Mouse (Mus musculus) ES-Bruce4 (cell line): ENCODE results near the gene Glis1. TPM values are rescaled to one million over a fixed set of nuclear protein-coding genes. Genes with fewer than 3 reads are reported as not detected.

Source experiments
- H3K27ac ChIP-seq: 2 replicates; pipeline ENCODE4 v1.5.1; 2012; ENCODE audit warnings: low read length, inconsistent platforms; ENCODE audit not compliant: insufficient read depth
- H3K27me3 ChIP-seq: 2 replicates; pipeline ENCODE4 v1.6.1; 2012; ENCODE audit warnings: mild to moderate bottlenecking, low read length, inconsistent platforms; ENCODE audit not compliant: control insufficient read depth, poor library complexity, insufficient read depth, severe bottlenecking
- H3K36me3 ChIP-seq: 2 replicates; pipeline ENCODE4 v1.6.1; 2012; ENCODE audit warnings: inconsistent platforms, mild to moderate bottlenecking, low read length, moderate library complexity; ENCODE audit not compliant: control insufficient read depth, poor library complexity, insufficient read depth, severe bottlenecking
- H3K4me1 ChIP-seq: one replicate; pipeline ENCODE4 v1.8.1; 2011; ENCODE audit warnings: low read length; ENCODE audit not compliant: control insufficient read depth, insufficient read depth
- H3K4me3 ChIP-seq: 2 replicates; pipeline ENCODE4 v1.5.1; 2011; ENCODE audit warnings: low read depth, mild to moderate bottlenecking, low read length
- H3K9ac ChIP-seq: 2 replicates; pipeline ENCODE4 v1.6.1; 2012; ENCODE audit warnings: low read depth, mild to moderate bottlenecking, inconsistent platforms; ENCODE audit not compliant: poor library complexity, severe bottlenecking
- H3K9me3 ChIP-seq: replicated peaks from 2 replicates; pipeline ENCODE4 v1.6.1; 2012; ENCODE audit warnings: mild to moderate bottlenecking, low read length, inconsistent platforms; ENCODE audit not compliant: control insufficient read depth, poor library complexity, insufficient read depth, severe bottlenecking
- CTCF ChIP-seq: IDR thresholded peaks from one replicate; pipeline ENCODE4 v1.8.1; 2011; ENCODE audit warnings: low read depth, low read length
- EP300 ChIP-seq: IDR thresholded peaks from 2 replicates; pipeline ENCODE4 v1.6.1; 2011; ENCODE audit warnings: low read depth, low read length; ENCODE audit not compliant: insufficient read depth
- POLR2A ChIP-seq: IDR thresholded peaks from one replicate; pipeline ENCODE4 v1.8.1; 2011; ENCODE audit warnings: low read length; ENCODE audit not compliant: insufficient read depth
- polyA plus RNA-seq: library from polyadenylated mRNA; stranded (reverse); fragments of >200 nt; gene quantifications from 2 replicates; pipeline ENCODE4 v1.2.4, GENCODE M21; 2011; ENCODE audit warnings: low read depth; ENCODE audit not compliant: missing spikeins, insufficient read depth, insufficient read length

Gene Glis1
- polyA plus RNA-seq, 1 experiment: 0.28 TPM

DNA sequence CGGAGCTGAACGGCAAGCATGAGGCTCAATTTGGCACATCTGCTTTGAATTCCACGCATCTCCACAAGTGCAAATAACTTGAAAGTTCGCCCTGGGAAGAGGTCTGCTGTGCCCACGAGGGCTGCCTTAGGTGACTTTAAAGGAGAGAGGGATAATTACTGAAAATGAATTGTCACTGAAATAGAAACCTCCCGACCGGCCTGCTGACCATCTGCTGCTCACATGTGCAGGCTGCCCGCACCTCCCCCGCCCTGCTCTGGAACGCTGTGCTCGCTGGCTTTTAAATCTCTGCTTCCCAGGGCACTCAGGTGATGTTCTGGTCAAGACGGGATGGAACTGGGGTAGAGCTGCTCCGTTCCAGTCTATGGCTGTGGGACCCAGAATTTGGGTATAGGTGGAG is 103.7 kb downstream of the Glis1 start:
- TF ChIP-seq POLR2A: no peak
- no peak for TF ChIP-seq EP300
- no peak overlapping the region for H3K4me3 ChIP-seq
- H3K27ac ChIP-seq: no peak overlapping the region
- H3K4me1 ChIP-seq: no peaks in the 10 kb centered on the region
- no peaks in the 10 kb centered on the region for H3K36me3 ChIP-seq
- H3K9ac ChIP-seq: no peak overlapping the region
- no peaks in the 10 kb centered on the region for H3K27me3 ChIP-seq
- H3K9me3 ChIP-seq: no peaks in the 10 kb centered on the region

DNA sequence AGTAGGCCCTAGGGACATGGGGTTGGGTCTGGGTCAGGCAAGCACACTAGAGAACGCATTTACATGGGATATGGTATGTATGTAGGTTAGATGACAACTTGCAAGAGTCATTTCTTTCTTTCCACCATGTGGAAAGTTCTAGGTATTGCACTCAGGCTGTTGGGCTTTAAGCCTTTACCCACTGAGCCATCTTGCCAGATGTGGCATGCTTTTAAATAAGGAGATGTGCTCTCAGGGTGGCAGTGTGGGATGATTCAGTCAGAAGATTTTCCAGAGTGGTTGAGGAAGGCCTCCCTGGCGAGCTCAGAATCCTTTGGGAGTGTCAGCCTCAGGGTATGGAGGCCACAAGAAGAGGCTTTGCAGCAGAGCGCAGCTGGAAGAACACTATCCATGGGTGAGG is 104.2 kb downstream of the Glis1 start:
- H3K9ac ChIP-seq: no peak overlapping the region
- H3K9me3 ChIP-seq: no peaks in the 10 kb centered on the region
- H3K4me1 ChIP-seq: no peaks in the 10 kb centered on the region
- no peaks in the 10 kb centered on the region for H3K36me3 ChIP-seq
- no peaks in the 10 kb centered on the region for H3K27me3 ChIP-seq
- TF ChIP-seq POLR2A (no peak), EP300 (no peak), CTCF (no peak)
- no peak overlapping the region for H3K27ac ChIP-seq
- no peak overlapping the region for H3K4me3 ChIP-seq

DNA sequence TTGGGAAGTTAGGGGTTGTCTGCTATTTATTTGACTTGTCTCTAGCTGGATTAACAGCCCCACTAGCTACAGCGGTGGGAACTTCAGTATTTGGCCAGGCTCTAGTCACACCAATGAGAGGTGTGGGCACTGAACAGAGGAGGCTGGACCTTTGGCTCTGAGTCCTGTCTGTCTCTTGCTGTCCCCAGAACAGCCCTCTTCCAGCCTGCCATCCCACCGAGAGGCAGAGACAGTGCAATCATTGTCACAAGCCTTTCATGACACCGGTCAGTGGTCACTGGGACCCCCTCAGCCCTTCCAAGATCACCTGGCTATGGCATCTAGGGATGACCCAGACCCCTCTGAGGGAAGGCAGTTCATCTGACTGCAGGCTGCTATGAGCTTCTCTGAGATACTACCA is 104.6 kb downstream of the Glis1 start:
- TF ChIP-seq EP300 (no peak), POLR2A (no peak), CTCF (no peak)
- no peaks in the 10 kb centered on the region for H3K36me3 ChIP-seq
- H3K27me3 ChIP-seq: no peaks in the 10 kb centered on the region
- H3K9ac ChIP-seq: no peak overlapping the region
- H3K4me3 ChIP-seq: no peak overlapping the region
- H3K27ac ChIP-seq: no peak overlapping the region
- no peaks in the 10 kb centered on the region for H3K4me1 ChIP-seq
- no peaks in the 10 kb centered on the region for H3K9me3 ChIP-seq

DNA sequence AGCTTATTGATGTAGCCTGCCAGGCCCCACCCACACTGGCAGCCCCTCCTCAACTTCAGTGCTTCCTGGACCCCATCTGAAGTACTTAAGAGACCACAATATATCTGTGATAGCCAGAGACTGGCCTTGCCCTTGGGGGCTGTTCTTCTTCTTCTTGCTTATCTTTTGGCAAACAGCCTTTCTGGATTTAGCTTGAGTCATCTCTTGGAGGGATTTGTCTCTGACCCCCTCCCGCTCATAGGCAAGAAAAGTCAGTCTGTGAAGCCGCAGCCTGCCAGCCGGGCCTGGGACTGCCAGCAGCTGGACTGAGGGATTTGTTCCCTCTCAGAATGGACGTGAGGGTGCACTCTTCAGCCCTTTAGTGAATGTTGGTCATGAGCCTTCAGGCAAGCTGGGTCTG is 107.4 kb downstream of the Glis1 start:
- Histone ChIP-seq H3K27me3 (no peaks in the 10 kb centered on the region), H3K4me3 (no peak overlapping the region), H3K9ac (no peak overlapping the region), H3K36me3 (no peaks in the 10 kb centered on the region), H3K27ac (no peak overlapping the region), H3K9me3 (no peaks in the 10 kb centered on the region), H3K4me1 (no peaks in the 10 kb centered on the region)
- no peak for TF ChIP-seq EP300
- no peak for TF ChIP-seq CTCF
- TF ChIP-seq POLR2A: no peak

DNA sequence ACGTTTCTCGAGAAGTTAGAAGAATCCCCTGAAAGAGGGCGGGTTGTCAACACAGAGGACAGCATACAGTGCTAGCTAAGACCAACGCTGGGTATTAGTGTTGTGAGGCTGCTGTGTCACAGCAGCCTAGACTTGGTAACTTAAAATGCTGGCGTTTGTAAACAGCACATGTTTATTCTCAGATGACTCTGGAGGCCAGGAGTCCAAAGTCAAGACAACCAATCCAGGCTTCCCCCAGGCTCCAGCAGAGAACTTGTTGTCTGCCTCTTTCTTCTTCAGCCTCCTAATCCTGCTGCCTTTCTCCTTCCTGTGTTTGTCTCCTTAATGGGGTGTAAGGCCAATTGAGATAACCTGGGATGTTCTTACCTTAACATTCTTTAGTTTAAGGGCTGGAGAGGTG is 110.5 kb downstream of the Glis1 start:
- Histone ChIP-seq H3K9me3 (no peaks in the 10 kb centered on the region), H3K4me1 (no peaks in the 10 kb centered on the region), H3K27me3 (no peaks in the 10 kb centered on the region), H3K4me3 (no peak overlapping the region), H3K9ac (no peak overlapping the region), H3K27ac (no peak overlapping the region), H3K36me3 (no peaks in the 10 kb centered on the region)
- TF ChIP-seq POLR2A (no peak), CTCF (no peak), EP300 (no peak)

DNA sequence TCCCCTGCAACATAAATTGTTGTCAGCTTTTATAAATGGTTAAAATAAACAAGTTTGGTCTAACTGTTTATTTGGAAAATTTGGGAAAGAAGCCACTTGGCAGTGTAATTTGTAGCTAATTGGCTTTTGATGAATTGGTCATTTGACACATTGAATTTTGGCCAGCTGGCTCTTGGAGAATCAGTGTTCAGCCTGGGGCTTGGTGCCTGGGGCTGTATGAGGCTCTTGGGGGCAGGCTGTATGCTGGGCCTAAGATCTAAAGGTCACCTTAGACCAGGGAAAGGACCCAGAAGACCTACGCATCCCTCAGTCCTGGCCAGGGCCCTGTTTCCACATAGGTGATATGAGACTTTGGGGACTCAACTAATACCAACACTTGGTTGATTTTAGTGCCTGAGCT is 111.3 kb downstream of the Glis1 start:
- no peak overlapping the region for H3K9ac ChIP-seq
- no peaks in the 10 kb centered on the region for H3K4me1 ChIP-seq
- TF ChIP-seq CTCF (no peak), POLR2A (no peak)
- H3K27ac ChIP-seq: no peak overlapping the region
- H3K27me3 ChIP-seq: no peaks in the 10 kb centered on the region
- no peak overlapping the region for H3K4me3 ChIP-seq
- H3K36me3 ChIP-seq: no peaks in the 10 kb centered on the region
- H3K9me3 ChIP-seq: no peaks in the 10 kb centered on the region

DNA sequence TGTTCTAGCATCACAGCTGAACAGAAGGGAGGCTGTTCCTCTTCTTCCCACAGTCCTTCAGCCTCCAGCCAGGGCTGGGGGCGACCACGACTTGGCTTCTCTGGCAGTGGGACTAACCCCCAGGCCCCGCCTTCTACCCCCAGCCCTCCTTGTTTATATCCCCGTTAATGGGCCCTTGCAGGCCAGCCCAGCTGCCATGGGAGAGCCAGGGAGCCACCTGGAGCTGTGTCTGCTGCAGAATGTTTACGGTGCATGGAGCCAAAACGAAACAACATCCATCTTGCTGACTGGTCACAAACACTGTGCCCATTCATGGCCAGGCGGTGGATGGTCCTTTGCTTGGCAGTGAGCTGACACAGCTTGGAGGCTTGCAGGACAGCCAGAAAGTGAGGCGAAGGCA is 112.1 kb downstream of the Glis1 start:
- Histone ChIP-seq H3K4me3 (no peak overlapping the region), H3K36me3 (no peaks in the 10 kb centered on the region), H3K4me1 (no peaks in the 10 kb centered on the region), H3K27ac (no peak overlapping the region), H3K9me3 (no peaks in the 10 kb centered on the region), H3K9ac (no peak overlapping the region), H3K27me3 (no peaks in the 10 kb centered on the region)
- TF ChIP-seq POLR2A (no peak), CTCF (no peak), EP300 (no peak)
